Mouse (Mus musculus): ENCODE results near the gene Colgalt2.
"Not testable (repeated sequence)": the region's sequence is repeated elsewhere in the genome, so short reads cannot be mapped to it uniquely, and the experiment has no call there.

The Colgalt2 gene

DNA sequence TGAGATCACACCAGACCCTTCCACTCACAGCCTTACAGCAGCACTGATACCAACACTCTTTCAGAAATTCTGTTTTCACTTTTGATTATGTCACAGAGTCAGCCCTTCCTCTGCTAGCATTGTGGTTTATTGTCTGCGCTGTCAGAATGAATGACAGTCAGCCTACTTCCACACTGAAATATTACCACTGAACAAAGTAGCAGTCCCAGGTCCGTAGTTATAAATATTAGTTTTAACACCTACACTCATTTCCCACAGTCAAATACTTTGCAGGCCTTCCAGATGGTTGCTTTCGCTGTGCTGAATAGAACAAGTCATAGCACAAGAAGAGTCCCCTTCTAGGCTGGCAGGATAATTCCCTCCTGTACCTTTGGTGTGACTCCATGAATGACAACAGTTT lies 22.7 kb downstream of the Colgalt2 start:
- DNase-seq: no peak

DNA sequence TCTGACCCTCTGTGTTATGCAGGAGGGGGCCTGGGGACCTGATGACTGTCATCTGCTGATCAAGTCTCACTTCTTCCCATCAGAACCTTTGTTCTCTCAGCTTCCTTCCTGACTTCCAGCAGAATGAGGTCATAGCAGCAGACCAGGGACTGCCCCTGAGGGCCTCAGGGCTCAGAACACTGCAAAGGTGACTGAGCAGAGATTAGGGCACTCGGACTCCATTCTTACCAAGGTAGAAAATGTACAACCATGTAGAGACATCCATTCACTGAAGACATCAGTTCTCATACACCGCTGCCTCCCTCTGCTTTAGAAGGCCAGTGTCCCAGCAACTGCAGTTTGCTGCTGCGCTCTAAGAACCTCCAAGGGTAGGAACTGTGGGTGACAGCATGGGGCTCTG lies 23.4 kb downstream of the Colgalt2 start:
- DNase-seq: no peak

- DNase-seq: no peak
These were observed 28.4 kb downstream of the Colgalt2 start for GRCm38 (mm10) chr1:152427912-152428581.

GRCm38 (mm10) chr1:152429805-152430204 lies 30.2 kb downstream of the Colgalt2 start:
- no peak for DNase-seq

GRCm38 (mm10) chr1:152434166-152434565 lies 34.5 kb downstream of the Colgalt2 start:
- no peak for DNase-seq

DNA sequence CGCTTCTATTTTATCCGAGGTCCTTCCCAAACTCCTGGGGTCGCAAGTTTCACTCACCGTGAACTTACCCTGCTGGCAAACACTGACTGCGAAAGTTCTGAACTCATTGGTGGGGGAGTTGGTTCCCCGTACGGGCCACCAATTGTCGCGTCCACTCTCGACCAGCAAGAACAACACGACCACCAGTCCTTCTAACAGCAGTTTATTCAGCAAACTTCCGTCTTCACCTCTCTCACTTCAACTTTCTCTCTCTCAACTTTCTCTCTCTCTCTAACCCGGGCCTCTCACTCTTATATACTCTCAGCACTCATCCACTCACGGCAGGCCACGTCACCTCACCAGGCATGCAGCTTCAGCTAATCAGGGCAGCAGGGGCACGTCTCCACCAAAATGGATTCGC lies 37.9 kb downstream of the Colgalt2 start:
- not testable (repeated sequence) for DNase-seq

DNA sequence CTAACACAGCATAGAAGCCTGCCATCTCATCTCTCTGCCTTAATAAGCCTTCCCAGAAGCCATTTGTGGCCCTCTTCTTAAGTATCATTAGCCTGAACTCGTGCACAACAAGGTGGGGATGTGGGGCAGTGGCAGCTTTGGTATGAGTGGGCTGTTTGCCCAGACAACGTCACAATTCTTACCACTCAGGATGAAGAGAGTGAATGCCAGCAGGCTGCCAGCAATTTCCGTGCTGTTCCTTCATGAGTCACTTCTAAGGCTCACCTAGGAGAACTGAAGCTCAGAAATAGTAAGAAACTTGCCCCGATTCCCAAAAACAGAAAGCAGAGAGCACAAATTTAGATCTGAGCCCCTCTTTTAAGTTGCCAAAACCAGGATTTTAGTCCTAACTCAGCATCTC lies 39.8 kb downstream of the Colgalt2 start:
- no peak for DNase-seq

DNA sequence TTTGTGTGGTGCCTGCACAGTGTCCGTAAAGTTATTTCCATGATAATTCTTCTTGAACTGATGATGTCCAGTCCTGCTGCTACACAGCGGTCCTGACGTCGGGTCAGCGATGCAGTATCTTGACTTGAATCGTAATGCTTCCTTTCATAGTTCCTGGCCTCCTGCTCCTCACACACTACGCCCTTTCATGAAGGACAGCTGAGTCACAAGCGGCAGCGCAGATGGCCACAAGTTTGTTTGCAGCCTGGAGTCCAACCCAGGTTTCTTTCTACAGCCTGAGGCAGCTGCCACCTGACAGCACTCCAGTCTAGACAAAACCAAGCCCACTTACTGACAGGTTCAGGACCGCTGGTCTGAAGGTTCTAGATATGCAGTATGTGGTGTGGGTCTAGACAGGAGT lies 40.2 kb downstream of the Colgalt2 start:
- no peak for DNase-seq

GRCm38 (mm10) chr1:152444630-152445029 lies 45.0 kb downstream of the Colgalt2 start:
- no peak for DNase-seq

GRCm38 (mm10) chr1:152445925-152446324 lies 46.3 kb downstream of the Colgalt2 start:
- no peak for DNase-seq

GRCm38 (mm10) chr1:152454536-152454935 lies 54.9 kb downstream of the Colgalt2 start:
- no peak for DNase-seq

DNA sequence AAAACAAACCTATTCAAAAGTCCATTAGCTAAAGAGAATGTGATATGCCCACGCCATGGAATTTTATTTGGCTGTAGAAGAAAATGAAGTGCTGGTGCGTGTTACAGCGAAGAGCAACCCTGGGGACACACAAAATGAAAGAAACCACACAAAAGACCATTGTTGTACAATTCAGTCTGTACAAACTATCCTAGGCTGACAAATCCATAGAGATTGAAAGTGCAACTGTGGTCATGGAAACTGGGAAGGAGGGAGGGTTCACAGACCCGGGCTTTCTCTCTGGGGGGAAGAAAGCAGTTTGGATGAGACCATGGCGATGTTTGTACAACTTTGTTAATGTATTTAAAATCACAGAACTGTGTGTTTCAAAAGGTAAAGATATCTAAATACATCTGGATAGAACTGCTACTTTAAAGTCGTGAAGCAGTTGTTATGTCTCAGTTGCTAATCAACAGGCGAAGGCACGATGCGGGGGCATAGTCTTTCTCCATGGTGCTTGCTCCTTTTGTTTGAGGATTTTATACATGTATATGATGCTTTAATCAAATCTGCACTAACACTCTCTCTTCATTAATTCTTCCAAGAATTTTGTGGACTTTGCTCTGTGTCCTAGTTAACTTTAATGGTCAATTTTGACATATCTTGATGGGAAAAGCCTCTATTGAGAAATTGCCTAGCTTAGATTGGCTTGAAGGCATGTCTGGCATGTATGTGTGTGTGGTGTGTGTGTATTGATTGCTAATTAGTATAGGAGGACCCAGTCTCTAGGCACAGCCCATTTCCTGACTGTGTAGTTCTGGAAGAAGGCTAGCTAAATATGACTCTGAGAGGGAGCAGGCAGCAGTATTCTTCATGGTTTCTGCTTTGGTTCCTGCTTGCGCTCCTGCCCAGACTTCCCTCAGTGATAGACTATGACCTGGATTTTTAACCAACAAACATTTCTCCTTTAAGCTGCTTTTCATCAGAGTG lies 55.9 kb downstream of the Colgalt2 start:
- no peak for DNase-seq

DNA sequence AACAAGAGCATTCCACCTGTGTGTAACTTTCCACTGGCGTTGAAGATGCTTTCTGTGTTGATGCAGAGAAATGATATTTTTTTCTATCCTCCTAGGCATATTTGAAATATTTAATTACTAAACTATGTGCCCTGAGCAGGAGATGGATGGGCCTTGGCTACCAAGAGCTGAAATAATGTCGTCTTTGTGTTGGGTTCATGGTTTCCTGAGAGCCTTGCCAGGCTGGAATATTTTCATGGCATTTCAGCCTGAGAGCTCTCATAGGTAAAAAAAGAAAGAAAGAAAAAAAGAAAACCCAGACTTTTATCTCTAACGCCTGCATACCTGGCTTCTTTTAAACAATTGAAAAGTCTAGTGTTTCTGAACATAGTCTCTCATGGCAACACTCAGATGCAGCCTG lies 56.6 kb downstream of the Colgalt2 start:
- no peak for DNase-seq

- no peak for DNase-seq
These were observed 58.0 kb downstream of the Colgalt2 start for GRCm38 (mm10) chr1:152457596-152457995.

DNA sequence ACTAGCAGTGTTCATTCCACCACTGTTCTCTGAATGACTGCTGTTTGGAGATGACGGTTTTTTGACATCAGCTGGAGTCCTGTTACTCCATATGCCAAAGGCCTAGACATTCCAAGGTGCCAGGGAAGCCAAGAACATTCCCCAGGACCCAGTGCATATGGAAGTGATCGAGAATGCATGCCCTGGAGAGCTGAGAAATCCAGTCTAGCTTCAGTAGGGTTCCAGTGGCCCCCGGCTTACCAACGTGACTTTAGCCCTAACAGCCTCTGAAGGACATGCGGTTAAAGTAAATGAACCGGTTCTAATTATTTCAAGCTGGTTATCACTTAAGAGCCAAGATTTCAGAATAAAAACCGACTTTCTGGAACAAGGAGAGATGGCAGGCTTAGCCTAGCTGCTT lies 59.4 kb downstream of the Colgalt2 start:
- DNase-seq: no peak

- DNase-seq: no peak
These were observed 61.3 kb downstream of the Colgalt2 start for GRCm38 (mm10) chr1:152460931-152461330.

GRCm38 (mm10) chr1:152461814-152462213 lies 62.2 kb downstream of the Colgalt2 start:
- DNase-seq: no peak

DNA sequence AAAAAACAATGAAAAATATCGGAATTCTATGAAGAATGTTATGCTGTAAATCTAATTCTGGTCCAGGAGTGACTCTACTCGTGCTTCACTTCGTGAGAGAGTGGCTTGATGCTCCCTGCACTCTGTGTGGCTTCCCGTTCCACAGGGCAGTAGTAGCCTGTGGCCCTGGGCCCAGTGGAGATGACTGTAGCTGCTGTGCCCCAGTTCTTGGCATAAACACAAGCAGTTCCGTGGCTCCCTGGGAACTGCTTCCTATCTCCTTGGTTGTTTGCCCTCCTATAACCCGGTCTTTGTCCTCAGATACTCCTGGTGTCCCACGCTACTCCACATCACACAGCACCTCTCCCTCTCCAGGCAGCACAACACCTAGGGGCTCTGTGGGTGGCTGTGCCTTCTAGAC lies 62.7 kb downstream of the Colgalt2 start:
- no peak for DNase-seq

DNA sequence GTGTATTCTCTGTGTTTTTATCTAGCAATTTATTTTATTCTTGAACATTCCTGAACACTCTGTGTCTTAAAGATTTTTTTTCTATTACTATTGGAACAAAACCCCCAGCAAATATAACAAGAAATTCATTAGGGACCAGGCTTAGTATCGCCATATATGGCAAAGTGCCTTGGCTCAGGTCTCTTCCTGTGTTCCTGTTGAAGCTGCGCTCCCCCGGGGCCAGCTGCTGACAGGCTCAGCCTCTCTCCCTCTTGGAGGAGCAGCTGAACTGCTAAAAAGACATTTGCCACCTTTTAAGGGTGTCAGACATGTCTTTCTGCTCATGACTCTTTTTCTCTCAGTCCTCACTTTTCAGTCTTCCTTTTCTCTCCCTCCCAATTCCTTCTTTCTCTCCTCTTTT lies 66.7 kb downstream of the Colgalt2 start:
- no peak for DNase-seq

GRCm38 (mm10) chr1:152468443-152468842 lies 68.8 kb downstream of the Colgalt2 start:
- DNase-seq: no peak

GRCm38 (mm10) chr1:152476126-152476525 lies 76.5 kb downstream of the Colgalt2 start:
- DNase-seq: no peak

- DNase-seq: no peak
These were observed 91.2 kb downstream of the Colgalt2 start for GRCm38 (mm10) chr1:152490842-152491241.

GRCm38 (mm10) chr1:152492258-152492657 lies 92.6 kb downstream of the Colgalt2 start:
- no peak for DNase-seq

DNA sequence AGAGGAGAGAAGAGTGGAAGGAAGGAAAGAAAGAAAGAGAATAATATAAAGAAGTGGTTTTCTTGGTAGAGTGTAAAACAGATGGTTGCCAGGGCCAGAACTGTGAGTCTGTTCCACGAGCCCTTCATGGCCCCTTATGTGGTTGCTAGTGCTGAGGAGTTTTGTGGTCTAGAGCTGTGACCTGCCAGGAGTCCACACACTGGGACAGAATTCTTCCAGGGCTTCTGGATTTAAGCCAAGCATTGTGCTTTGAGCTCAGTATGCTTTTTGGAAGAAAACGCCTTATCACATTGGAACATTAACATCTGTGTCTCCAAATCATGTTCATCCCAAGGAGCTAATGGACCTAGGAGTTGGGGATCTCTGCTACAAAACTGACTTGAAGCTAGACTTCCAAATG lies 97.2 kb downstream of the Colgalt2 start:
- DNase-seq: no peak

Measured in B cell, adult 2 months (primary cell).